ENCODE assay signal across 20 mouse cellular contexts in the genomic region with DNA sequence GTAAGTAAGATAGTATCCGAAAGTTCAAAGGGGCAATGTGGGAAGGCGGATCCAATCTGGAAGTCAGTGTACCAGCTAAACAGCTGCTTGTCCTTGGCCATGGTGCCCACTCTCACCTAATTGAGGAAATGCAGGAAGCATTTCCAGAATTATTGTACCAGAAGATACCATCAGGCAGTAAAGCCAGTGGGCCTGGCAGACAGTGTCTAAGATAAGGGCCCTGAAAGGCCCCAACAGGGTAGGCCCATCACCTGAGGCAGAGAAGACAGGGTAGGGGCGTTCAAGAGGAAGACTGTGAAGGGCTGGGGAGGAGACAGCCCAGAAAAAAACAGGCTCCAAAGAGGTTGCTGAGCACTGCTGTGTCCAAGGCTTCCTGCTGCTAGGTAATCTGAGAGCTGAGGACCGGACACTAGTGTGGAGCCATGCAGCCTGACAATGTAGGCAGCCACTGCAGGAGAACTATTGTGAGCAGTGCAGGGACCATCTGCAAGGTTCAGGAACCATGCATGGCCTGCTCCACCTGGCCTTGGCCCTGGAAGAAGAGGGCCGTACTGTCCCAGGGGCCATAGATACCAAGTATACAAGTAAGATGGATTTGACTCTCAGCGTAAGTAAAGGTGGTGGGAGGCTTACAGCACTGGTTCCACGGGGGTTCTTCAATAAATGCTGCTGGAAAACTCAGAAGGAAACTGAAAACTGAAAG. TPM values are rescaled to one million over a fixed set of nuclear protein-coding genes. Genes with fewer than 3 reads are reported as not detected.
DNase-seq lines count a peak whose midpoint lies in the region; ATAC-seq lines count a peak whose summit lies in the region.
"Had no signal": no experiment of that assay in that cellular context is flagged by ENCODE, and none has a peak within 500 bp of the region (broad histone marks: within the 10 kb centered on the region; RNA-seq: fewer than 3 reads in every experiment).

No protein-coding gene starts in this region.

- H3K4me1 ChIP-seq in midbrain, embryonic 10.5 days: 0 out of 2 replicates have a peak, but pooled peaks cover 4% of the 10 kb centered on the region
- no peaks in the 10 kb centered on the region for H3K4me1 ChIP-seq in midbrain, embryonic 14.5 days (ENCODE audit: control insufficient read depth, insufficient read depth, low read length)
- H3K4me1 ChIP-seq: embryonic facial prominence, embryonic 13.5 days; forebrain, embryonic 13.5 days; heart, embryonic 13.5 days; hindbrain, embryonic 15.5 days had no signal

- no peak for DNase-seq in cerebellum, adult 9-11 months
- no peak for DNase-seq in midbrain, embryonic 10.5 days (ENCODE audit: low spot score)
- DNase-seq in midbrain, embryonic 14.5 days: no peak
- peak; percentile 63 to 67 for DNase-seq in spleen, postnatal 36 days (ENCODE audit: low spot score in 2 of 2)
- DNase-seq in spleen, postnatal 4 days (ENCODE audit: low spot score in 2 of 2): no peak
- DNase-seq in splenic B cell, adult 2 months (ENCODE audit: low read depth, low spot score): peak; percentile 47
- DNase-seq in frontal cortex, postnatal 36 days (ENCODE audit: low spot score in 2 of 2): no peak
- DNase-seq: adrenal gland, postnatal 14 days; cerebellum, adult 8-10 months; gastrocnemius, postnatal 36 days; heart, adult 11 months; heart, postnatal 36 days had no signal

- WGBS in midbrain, embryonic 10.5 days: 83% methylated on average over 7 of the region's 7 CpGs
- 82% methylated on average over 7 of the region's 7 CpGs for WGBS in midbrain, embryonic 14.5 days

- no peak overlapping the region for H3K4me3 ChIP-seq in midbrain, embryonic 10.5 days
- H3K4me3 ChIP-seq in midbrain, embryonic 14.5 days (replicated peaks; ENCODE audit: low read depth, low read length): no peak overlapping the region
- H3K4me3 ChIP-seq: embryonic facial prominence, embryonic 13.5 days; forebrain, embryonic 13.5 days; heart, embryonic 13.5 days; hindbrain, embryonic 15.5 days had no signal

- H3K27me3 ChIP-seq in midbrain, embryonic 10.5 days (ENCODE audit: low read depth, poor library complexity, severe bottlenecking): no peaks in the 10 kb centered on the region
- H3K27me3 ChIP-seq in midbrain, embryonic 14.5 days (ENCODE audit: control insufficient read depth, insufficient read depth, low read length): no peaks in the 10 kb centered on the region
- H3K27me3 ChIP-seq in splenic B cell, adult 2 months (ENCODE audit: control insufficient read depth, insufficient read depth, low read length, poor library complexity, severe bottlenecking): no peaks in the 10 kb centered on the region
- H3K27me3 ChIP-seq: embryonic facial prominence, embryonic 13.5 days; forebrain, embryonic 13.5 days; heart, embryonic 13.5 days; hindbrain, embryonic 15.5 days; Patski had no signal

- H3K9me3 ChIP-seq in midbrain, embryonic 10.5 days (replicated peaks): no peaks in the 10 kb centered on the region
- no peaks in the 10 kb centered on the region for H3K9me3 ChIP-seq in midbrain, embryonic 14.5 days (ENCODE audit: control insufficient read depth, low read length)
- H3K9me3 ChIP-seq: embryonic facial prominence, embryonic 13.5 days; forebrain, embryonic 13.5 days; heart, embryonic 13.5 days; hindbrain, embryonic 15.5 days had no signal

- H3K36me3 ChIP-seq in midbrain, embryonic 10.5 days: peaks cover 45% of the 10 kb centered on the region
- H3K36me3 ChIP-seq in midbrain, embryonic 14.5 days (ENCODE audit: control insufficient read depth, insufficient read depth, low read length): peaks cover 40% of the 10 kb centered on the region
- no peaks in the 10 kb centered on the region for H3K36me3 ChIP-seq in splenic B cell, adult 2 months (ENCODE audit: control insufficient read depth, insufficient read depth, low read length, poor library complexity, severe bottlenecking)

- 0 out of 2 replicates have a peak, but pooled peaks have one; percentile 10 for ATAC-seq in cerebellum, adult (ENCODE audit: insufficient number of reproducible peaks, low FRiP score, low TSS enrichment)
- ATAC-seq in midbrain, embryonic 14.5 days (ENCODE audit: low FRiP score, low TSS enrichment): no peak
- ATAC-seq: activated CD4-positive, CD25-positive, alpha-beta regulatory T cell, adult 4 months; forebrain, embryonic 13.5 days; Patski had no signal

- 0 out of 2 replicates have a peak overlapping the region, but pooled peaks have one; percentile 24 for H3K27ac ChIP-seq in midbrain, embryonic 10.5 days (replicated peaks)
- H3K27ac ChIP-seq in midbrain, embryonic 14.5 days (replicated peaks; ENCODE audit: low read depth, low read length): no peak overlapping the region
- H3K27ac ChIP-seq: embryonic facial prominence, embryonic 13.5 days; forebrain, embryonic 13.5 days; heart, embryonic 13.5 days; hindbrain, embryonic 15.5 days had no signal

- H3K9ac ChIP-seq in midbrain, embryonic 14.5 days (replicated peaks; ENCODE audit: low read length): no peak overlapping the region
- H3K9ac ChIP-seq: embryonic facial prominence, embryonic 13.5 days; forebrain, embryonic 13.5 days; heart, embryonic 13.5 days; hindbrain, embryonic 15.5 days had no signal

- no peak overlapping the region for H3K4me2 ChIP-seq in midbrain, embryonic 14.5 days (ENCODE audit: low read length)
- H3K4me2 ChIP-seq: embryonic facial prominence, embryonic 13.5 days; forebrain, embryonic 13.5 days; heart, embryonic 13.5 days; hindbrain, embryonic 15.5 days had no signal

RNA-seq across cellular contexts. Expression of gene Slc37a3, which starts 45.3 kb away (rescaled TPM):
- 45.3 and 51.4 TPM in 2 replicates for polyA plus RNA-seq in midbrain, embryonic 10.5 days (2016; fragmentation: Nextera tagmentation; extraction: Ambion mirVana)
- 58.4 and 69.3 TPM in 2 replicates for polyA plus RNA-seq in midbrain, embryonic 14.5 days (2014; fragmentation: Nextera tagmentation; extraction: Ambion mirVana)

RNA-seq across cellular contexts. Expression of gene Rab19, which starts 48.8 kb away (rescaled TPM):
- polyA plus RNA-seq in midbrain, embryonic 10.5 days (2016; fragmentation: Nextera tagmentation; extraction: Ambion mirVana): 0.28 and 0.30 TPM in 2 replicates
- polyA plus RNA-seq in midbrain, embryonic 14.5 days (2014; fragmentation: Nextera tagmentation; extraction: Ambion mirVana): 0.17 TPM in 1 of 2 replicates, not detected in the other
- polyA plus RNA-seq: C2C12 had no signal

Comparison
In these comparisons a context has a peak if more than half of its experiments do, and no peak if none do; other contexts are left out.
1. DNase-seq: peak in spleen, postnatal 36 days (2 of 2) and splenic B cell, adult 2 months (single experiment); none in cerebellum, adult 9-11 months (single experiment), midbrain, embryonic 10.5 days (single experiment), midbrain, embryonic 14.5 days (single experiment), spleen, postnatal 4 days (0 of 2) and frontal cortex, postnatal 36 days (0 of 2).